Mouse (Mus musculus) megakaryocyte, embryonic 14.5 days (primary cell): ENCODE data around the gene Vsir.

Source experiments
- FLI1 ChIP-seq: IDR thresholded peaks from 2 replicates; pipeline ENCODE4 v1.6.1; 2012; ENCODE audit warnings: low read length, inconsistent platforms, mixed read lengths
- GATA1 ChIP-seq: IDR thresholded peaks from 3 replicates; pipeline ENCODE4 v1.6.1; 2012; ENCODE audit warnings: mixed read lengths, low read length, inconsistent platforms, borderline replicate concordance

DNA sequence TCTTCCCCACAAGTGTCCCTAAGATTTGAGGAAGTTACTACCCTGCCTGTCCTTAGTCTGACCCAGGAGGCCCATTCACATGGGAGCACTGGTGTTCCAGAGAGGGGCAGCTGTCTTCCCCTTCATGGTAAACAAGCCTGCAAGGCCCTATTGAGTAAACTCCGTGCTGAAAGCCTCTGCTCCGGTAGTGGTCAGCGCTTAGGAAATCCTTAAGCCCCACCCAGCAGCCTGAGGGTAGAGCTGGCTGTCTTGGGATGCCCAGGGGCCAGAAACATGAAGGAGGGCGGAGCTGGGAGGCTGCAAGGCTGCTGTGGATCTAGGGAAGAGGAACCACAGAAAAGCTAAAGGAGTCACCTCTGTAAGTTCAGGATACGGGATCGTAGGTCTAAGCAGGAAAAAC is 2.4 kb downstream of the Vsir start:
- no peak for TF ChIP-seq FLI1
- no peak for TF ChIP-seq GATA1
